Mouse (Mus musculus) thymus, postnatal 10 days (tissue): ENCODE data around the gene Kcnk7.
A peak's percentile ranks its signal among the peaks of the same experiment; 100 is the strongest.

Experiments
- DNase-seq, 2 experiments: peaks; one replicate each; pipeline ENCODE4 v3.0.0; 2021; ENCODE audit warnings: low spot score in 2 of 2

The Kcnk7 gene

DNA sequence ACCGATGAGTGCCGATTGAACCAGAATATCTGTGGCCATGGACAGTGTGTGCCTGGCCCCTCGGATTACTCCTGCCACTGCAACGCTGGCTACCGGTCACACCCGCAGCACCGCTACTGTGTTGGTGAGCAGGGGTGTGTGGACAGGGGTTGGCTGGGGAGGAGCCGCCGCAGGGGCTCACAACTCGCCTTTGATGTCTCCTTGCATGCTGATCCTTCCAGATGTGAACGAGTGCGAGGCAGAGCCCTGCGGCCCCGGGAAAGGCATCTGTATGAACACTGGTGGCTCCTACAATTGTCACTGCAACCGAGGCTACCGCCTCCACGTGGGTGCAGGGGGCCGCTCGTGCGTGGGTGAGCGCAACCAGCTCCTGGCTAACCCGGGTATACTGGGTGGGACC is 46.8 kb downstream of the Kcnk7 start:
- DNase-seq: no peak

- peak in 1 of 2 experiments; percentile 45 for DNase-seq
Measured at GRCm38 (mm10) chr19:5751742-5752141, 47.6 kb downstream of the Kcnk7 start.

- DNase-seq: no peak
Measured at GRCm38 (mm10) chr19:5756321-5756985, 52.3 kb downstream of the Kcnk7 start.
